Mouse (Mus musculus): ENCODE measurements around the gene Gm12800.
"Not testable (repeated sequence)": the region's sequence is repeated elsewhere in the genome, so short reads cannot be mapped to it uniquely, and the experiment has no call there.

Gene Gm12800

GRCm38 (mm10) chr4:101908821-101909220 is at the start of gene Gm12800:
Gene Gm12800, plus strand, starts transcription at chr4:101909121.
- not testable (repeated sequence) for DNase-seq (ENCODE audit: low read depth)

- peak; percentile 18 for DNase-seq (ENCODE audit: low read depth)
Measured at GRCm38 (mm10) chr4:101860873-101861272, 48.0 kb upstream of the Gm12800 start.

- DNase-seq (ENCODE audit: low read depth): no peak
Measured at GRCm38 (mm10) chr4:101862289-101862688, 46.6 kb upstream of the Gm12800 start.

GRCm38 (mm10) chr4:101872031-101872430 is 36.9 kb upstream of the Gm12800 start:
- not testable (repeated sequence) for DNase-seq (ENCODE audit: low read depth)

GRCm38 (mm10) chr4:101875687-101876086 is 33.2 kb upstream of the Gm12800 start:
- not testable (repeated sequence) for DNase-seq (ENCODE audit: low read depth)

- no peak for DNase-seq (ENCODE audit: low read depth)
Measured at GRCm38 (mm10) chr4:101883641-101884040, 25.3 kb upstream of the Gm12800 start.

GRCm38 (mm10) chr4:101889377-101889776 is 19.5 kb upstream of the Gm12800 start:
- no peak for DNase-seq (ENCODE audit: low read depth)

GRCm38 (mm10) chr4:101893656-101894420 is 15.1 kb upstream of the Gm12800 start, which contains the start of gene C130073F10Rik:
Gene C130073F10Rik, minus strand, starts transcription at chr4:101893789.
- no peak for DNase-seq (ENCODE audit: low read depth)

- not testable (repeated sequence) for DNase-seq (ENCODE audit: low read depth)
Measured at GRCm38 (mm10) chr4:101940107-101940506, 31.2 kb downstream of the Gm12800 start, which contains the start of gene Gm12794. Gene Gm12794, plus strand, starts transcription at chr4:101940407.
